Mouse (Mus musculus) central nervous system, embryonic 11.5 days (tissue): ENCODE measurements around the gene Mmp24. TPM values are rescaled to one million over a fixed set of nuclear protein-coding genes. Genes with fewer than 3 reads are reported as not detected.

ENCODE experiments used
- polyA plus RNA-seq: library from polyadenylated mRNA; depleted of rRNA; stranded (reverse); fragments of >200 nt; gene quantifications from 2 replicates; pipeline ENCODE4 v1.2.3, GENCODE M21; 2012; rRNA removed

Mmp24 gene
- 6.7 and 8.1 TPM in 2 replicates for polyA plus RNA-seq

GRCm38 (mm10) chr2:155774927-155775684 is at the start of gene Mmp24:
Gene Mmp24, plus strand, starts transcription at chr2:155775342.

GRCm38 (mm10) chr2:155729158-155729645 is 45.9 kb upstream of the Mmp24 start, which contains the start of gene Edem2:
Gene Edem2, minus strand, starts transcription at chr2:155729475.

GRCm38 (mm10) chr2:155735766-155736165 is 39.4 kb upstream of the Mmp24 start, which contains the start of gene Gm17581:
Gene Gm17581, minus strand, starts transcription at chr2:155735866.

GRCm38 (mm10) chr2:155751014-155751786 is 23.9 kb upstream of the Mmp24 start, which contains the start of gene Procr:
Gene Procr, plus strand, starts transcription at chr2:155751117.

GRCm38 (mm10) chr2:155819392-155819448 is 44.1 kb downstream of the Mmp24 start, which contains the start of gene BC029722:
Gene BC029722, minus strand, starts transcription at chr2:155819426.

GRCm38 (mm10) chr2:155826630-155827424 is 51.7 kb downstream of the Mmp24 start, which contains the start of gene Eif6:
Gene Eif6, minus strand, starts transcription at chr2:155826925.

GRCm38 (mm10) chr2:155834732-155835131 is 59.6 kb downstream of the Mmp24 start, which contains the start of gene Fam83c:
Gene Fam83c, minus strand, starts transcription at chr2:155834854.

Other genes with a start within 250 kb of the Mmp24 start
- 9.8 and 12.2 TPM in 2 replicates for gene Gss, start 182.5 kb upstream of the Mmp24 start, polyA plus RNA-seq
- gene Myh7b, start 164.1 kb upstream of the Mmp24 start, polyA plus RNA-seq, result 4.5 and 5.7 TPM in 2 replicates
- 108 and 130 TPM in 2 replicates for gene Trpc4ap, start 83.0 kb upstream of the Mmp24 start, polyA plus RNA-seq
- gene Edem2, start 45.9 kb upstream of the Mmp24 start, polyA plus RNA-seq, result 24.3 and 29.5 TPM in 2 replicates
- not detected in 2 replicates for gene Gm17581, start 39.5 kb upstream of the Mmp24 start, polyA plus RNA-seq
- gene Procr, start 24.2 kb upstream of the Mmp24 start, polyA plus RNA-seq, result 3.1 and 4.3 TPM in 2 replicates
- gene BC029722, start 44.1 kb downstream of the Mmp24 start, polyA plus RNA-seq, result 9.6 and 9.7 TPM in 2 replicates
- gene Eif6, start 51.6 kb downstream of the Mmp24 start, polyA plus RNA-seq, result 107 and 134 TPM in 2 replicates
- gene Fam83c, start 59.5 kb downstream of the Mmp24 start, polyA plus RNA-seq, result 0.05 TPM in 1 of 2 replicates, not detected in the other
- 51.2 and 79.7 TPM in 2 replicates for gene Uqcc1, start 155.0 kb downstream of the Mmp24 start, polyA plus RNA-seq
- not detected in 2 replicates for gene Gm15557, start 165.4 kb downstream of the Mmp24 start, polyA plus RNA-seq
- gene Gdf5, start 170.0 kb downstream of the Mmp24 start, polyA plus RNA-seq, result 0.66 and 2.9 TPM in 2 replicates
- gene Cep250, start 181.1 kb downstream of the Mmp24 start, polyA plus RNA-seq, result 30.5 and 45.1 TPM in 2 replicates
- 2.1 and 2.9 TPM in 2 replicates for gene 6430550D23Rik, start 232.6 kb downstream of the Mmp24 start, polyA plus RNA-seq
- gene Ergic3, start 232.7 kb downstream of the Mmp24 start, polyA plus RNA-seq, result 201 and 262 TPM in 2 replicates